Mouse (Mus musculus) brain, embryonic 14.5 days (tissue): Measurements from ENCODE around the gene Fcgrt.

Source experiments
- CTCF ChIP-seq: fragments of 200-500 bp; IDR thresholded peaks from 2 replicates; pipeline ENCODE4 v1.5.1; 2012; ENCODE audit warnings: inconsistent platforms, mild to moderate bottlenecking, moderate library complexity, borderline replicate concordance; ENCODE audit not compliant: insufficient read depth, insufficient read length; ENCODE audit errors: extremely low read depth
- POLR2A ChIP-seq: fragments of 200-500 bp; IDR thresholded peaks from 2 replicates; pipeline ENCODE4 v1.6.1; 2012; ENCODE audit warnings: mild to moderate bottlenecking, inconsistent platforms, borderline replicate concordance; ENCODE audit not compliant: poor library complexity, insufficient read depth, insufficient read length, severe bottlenecking; ENCODE audit errors: extremely low read depth

- TF ChIP-seq POLR2A (no peak), CTCF (no peak)
Observed at GRCm38 (mm10) chr7:45106441-45106840, 2.8 kb upstream of the Fcgrt start.
